10 mouse cellular contexts compared by ENCODE assay signal in genomic region chr4:63560079-63560478, GRCm38 (mm10). TPM values are rescaled to one million over a fixed set of nuclear protein-coding genes. Genes with fewer than 3 reads are reported as not detected.
DNase-seq lines count a peak whose midpoint lies in the region; ATAC-seq and TF ChIP-seq lines count a peak whose summit lies in the region.
"Had no signal": no experiment of that assay in that cellular context is flagged by ENCODE, and none has a peak within 500 bp of the region (broad histone marks: within the 10 kb centered on the region; RNA-seq: fewer than 3 reads in every experiment).

No protein-coding gene starts in this region.

- WGBS in kidney, adult 2 months: 89% methylated on average over 8 of the region's 8 CpGs
- WGBS in intestine, postnatal 0 days: 48% methylated on average over 8 of the region's 8 CpGs
- WGBS in forebrain, embryonic 15.5 days: 51% methylated on average over 8 of the region's 8 CpGs

- H3K4me2 ChIP-seq in intestine, postnatal 0 days (replicated peaks; ENCODE audit: low read depth): peak overlapping the region; percentile 83
- H3K4me2 ChIP-seq in forebrain, embryonic 15.5 days (replicated peaks): no peak overlapping the region

- no peaks in the 10 kb centered on the region for H3K9me3 ChIP-seq in intestine, postnatal 0 days (ENCODE audit: control insufficient read depth)
- H3K9me3 ChIP-seq in forebrain, embryonic 15.5 days: no peaks in the 10 kb centered on the region

- no peak overlapping the region for H3K4me3 ChIP-seq in kidney, adult 2 months (ENCODE audit: insufficient read depth, low read depth, low read length)
- H3K4me3 ChIP-seq in intestine, postnatal 0 days (ENCODE audit: low read depth, low read length): no peak overlapping the region
- no peak overlapping the region for H3K4me3 ChIP-seq in forebrain, embryonic 15.5 days

- peaks cover 39% of the 10 kb centered on the region for H3K4me1 ChIP-seq in kidney, adult 2 months (ENCODE audit: control insufficient read depth, insufficient read depth, low read length)
- H3K4me1 ChIP-seq in intestine, postnatal 0 days (replicated peaks; ENCODE audit: control insufficient read depth, insufficient read depth, low read length): peaks cover 18% of the 10 kb centered on the region; the same call in 1 of the 2 replicates
- peaks cover 14% of the 10 kb centered on the region for H3K4me1 ChIP-seq in forebrain, embryonic 15.5 days

- TF ChIP-seq CTCF in kidney, adult 2 months (conservative IDR thresholded peaks at IDR 0.05; ENCODE audit: insufficient read depth, insufficient read length, low read depth, low read length): 0 out of 2 replicates have a peak, but pooled peaks have one; percentile 8
- TF ChIP-seq CTCF in intestine, postnatal 0 days (IDR thresholded peaks at IDR 0.05; ENCODE audit: low read depth): peak; percentile 49

- H3K36me3 ChIP-seq in kidney, adult 2 months (ENCODE audit: control insufficient read depth, insufficient read depth, low read length): no peaks in the 10 kb centered on the region
- peaks cover 18% of the 10 kb centered on the region; the same call in 1 of the 2 replicates for H3K36me3 ChIP-seq in intestine, postnatal 0 days (ENCODE audit: control insufficient read depth, insufficient read depth)
- H3K36me3 ChIP-seq in forebrain, embryonic 15.5 days: no peaks in the 10 kb centered on the region

- peak overlapping the region; percentile 32; the same call in 1 of the 2 replicates for H3K9ac ChIP-seq in intestine, postnatal 0 days (ENCODE audit: low read depth, low read length)
- H3K9ac ChIP-seq in forebrain, embryonic 15.5 days (replicated peaks): no peak overlapping the region

- ATAC-seq in intestine, postnatal 0 days: 0 out of 2 replicates have a peak, but pooled peaks have one; percentile 4
- ATAC-seq in forebrain, embryonic 15.5 days (replicated peaks): no peak

- no peaks in the 10 kb centered on the region for H3K27me3 ChIP-seq in kidney, adult 2 months (replicated peaks; ENCODE audit: control insufficient read depth, insufficient read depth, low read length)
- H3K27me3 ChIP-seq in intestine, postnatal 0 days (replicated peaks; ENCODE audit: control insufficient read depth, insufficient read depth, low read length): no peaks in the 10 kb centered on the region
- no peaks in the 10 kb centered on the region for H3K27me3 ChIP-seq in forebrain, embryonic 15.5 days

- intact Hi-C loops in left cerebral cortex, postnatal 4 days (cut with DNase I): no loop called here

- H3K27ac ChIP-seq in kidney, adult 2 months (ENCODE audit: insufficient read depth, low read depth, low read length): no peak overlapping the region
- peak overlapping the region; percentile 88 for H3K27ac ChIP-seq in intestine, postnatal 0 days (ENCODE audit: low read depth, low read length)
- no peak overlapping the region for H3K27ac ChIP-seq in forebrain, embryonic 15.5 days (replicated peaks)

- DNase-seq in kidney, adult 2 months: no peak
- no peak for DNase-seq in kidney, adult 9 months
- DNase-seq in ZHBTc4 (ENCODE audit: low read depth, low spot score): peak; percentile 70
- peak; percentile 27 to 37 for DNase-seq in spleen, postnatal 36 days (ENCODE audit: low spot score in 2 of 2)
- DNase-seq in gastrocnemius, adult 18-20 months (ENCODE audit: low spot score): no peak
- DNase-seq in left cerebral cortex, postnatal 4 days: no peak

- TF ChIP-seq POLR2A in kidney, adult 2 months (IDR thresholded peaks at IDR 0.05; ENCODE audit: low read depth, low read length): no peak

RNA-seq across cellular contexts. Expression of gene Tmem268, which starts 1.5 kb away (rescaled TPM):
- polyA plus RNA-seq in kidney, adult 2 months (2012; rRNA removed): 9.1 and 10.1 TPM in 2 replicates
- 15.5 and 18.7 TPM in 2 replicates for polyA plus RNA-seq in intestine, postnatal 0 days (2015; fragmentation: Nextera tagmentation; extraction: Ambion mirVana)
- total RNA-seq in gastrocnemius, adult 18-20 months (2021): 10 to 100 TPM; 15.8 to 16.4 TPM
- 1 to 10 TPM; 3.9 to 4.4 TPM for total RNA-seq in left cerebral cortex, postnatal 4 days (2021)
- polyA plus RNA-seq in forebrain, embryonic 15.5 days (2015; fragmentation: Nextera tagmentation; extraction: Ambion mirVana): 4.6 and 5.8 TPM in 2 replicates

RNA-seq across cellular contexts. Expression of gene Atp6v1g1, which starts 15.5 kb away (rescaled TPM):
- polyA plus RNA-seq in kidney, adult 2 months (2012; rRNA removed): 76.1 and 117 TPM in 2 replicates
- 345 and 364 TPM in 2 replicates for polyA plus RNA-seq in intestine, postnatal 0 days (2015; fragmentation: Nextera tagmentation; extraction: Ambion mirVana)
- total RNA-seq in gastrocnemius, adult 18-20 months (2021): 100 to 1,000 TPM; 276 to 291 TPM
- total RNA-seq in left cerebral cortex, postnatal 4 days (2021): 100 to 1,000 TPM; 142 to 154 TPM
- 452 and 469 TPM in 2 replicates for polyA plus RNA-seq in forebrain, embryonic 15.5 days (2015; fragmentation: Nextera tagmentation; extraction: Ambion mirVana)

RNA-seq across cellular contexts. Expression of gene Gm11213, which starts 45.0 kb away (rescaled TPM):
- not detected in 2 replicates for polyA plus RNA-seq in kidney, adult 2 months (2012; rRNA removed)
- polyA plus RNA-seq in intestine, postnatal 0 days (2015; fragmentation: Nextera tagmentation; extraction: Ambion mirVana): not detected in 2 replicates
- not detected for total RNA-seq in gastrocnemius, adult 18-20 months (2021)
- total RNA-seq in left cerebral cortex, postnatal 4 days (2021): not detected
- polyA plus RNA-seq in forebrain, embryonic 15.5 days (2015; fragmentation: Nextera tagmentation; extraction: Ambion mirVana): not detected in 2 replicates
- total RNA-seq: adrenal gland, postnatal 4 days had no signal
- polyA plus RNA-seq: limb, embryonic 14.5 days had no signal

Comparison
In these comparisons a context has a peak if more than half of its experiments do, and no peak if none do; other contexts are left out.
1. DNase-seq: peak in ZHBTc4 (single experiment) and spleen, postnatal 36 days (2 of 2); none in kidney, adult 2 months (single experiment), kidney, adult 9 months (single experiment), gastrocnemius, adult 18-20 months (single experiment) and left cerebral cortex, postnatal 4 days (single experiment).